Mouse (Mus musculus) liver, postnatal 0 days (tissue): ENCODE measurements around the gene Procr.

Experiments used
- CTCF ChIP-seq: sonication (generic); IDR thresholded peaks from 2 replicates; pipeline ENCODE4 v1.5.1; 2016; ENCODE audit warnings: antibody characterized with exemption, low read depth
- EP300 ChIP-seq: IDR thresholded peaks from 2 replicates; pipeline ENCODE4 v1.6.1; 2016; ENCODE audit warnings: antibody characterized with exemption, low read depth, mild to moderate bottlenecking

DNA sequence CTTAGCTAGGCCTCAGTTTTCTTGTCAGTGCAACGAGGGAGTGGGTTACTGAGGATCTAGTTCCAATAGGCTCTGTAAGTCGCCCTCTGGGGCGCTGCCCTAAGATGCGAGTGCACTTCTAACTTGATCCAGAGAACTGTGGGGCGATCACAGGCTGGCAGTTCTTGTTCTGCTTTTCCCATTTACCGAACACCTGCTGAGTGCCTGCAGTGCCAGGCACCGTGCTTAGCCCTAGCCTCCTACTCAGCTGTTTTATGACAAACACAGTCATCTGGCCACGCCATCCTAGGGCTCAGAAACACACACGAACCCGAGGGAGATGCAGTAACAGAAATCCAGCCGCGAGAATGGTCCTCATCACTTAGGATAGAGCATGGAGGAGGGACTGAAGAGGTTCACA, 42.0 kb downstream of the Procr start:
- no peak for TF ChIP-seq CTCF
- no peak for TF ChIP-seq EP300
